Mouse (Mus musculus): ENCODE data around the gene Ggps1.

Ggps1 gene

GRCm38 (mm10) chr13:14063013-14063941 is at the start of gene Ggps1, which contains the start of gene Arid4b:
Gene Ggps1, minus strand, starts transcription at chr13:14063488.
Gene Arid4b, plus strand, starts transcription at chr13:14063232.
- peak; percentile 94 for DNase-seq (ENCODE audit: low spot score)

GRCm38 (mm10) chr13:14111146-14111545 is 47.9 kb upstream of the Ggps1 start:
- DNase-seq (ENCODE audit: low spot score), result no peak

GRCm38 (mm10) chr13:14110154-14110873 is 47.0 kb upstream of the Ggps1 start:
- DNase-seq (ENCODE audit: low spot score), result no peak

- no peak for DNase-seq (ENCODE audit: low spot score)
These were observed 39.7 kb upstream of the Ggps1 start for GRCm38 (mm10) chr13:14103026-14103425.

GRCm38 (mm10) chr13:14088669-14089068 is 25.4 kb upstream of the Ggps1 start:
- no peak for DNase-seq (ENCODE audit: low spot score)

GRCm38 (mm10) chr13:14075326-14075725 is 12.0 kb upstream of the Ggps1 start:
- DNase-seq (ENCODE audit: low spot score), result no peak

GRCm38 (mm10) chr13:14074371-14074770 is 11.1 kb upstream of the Ggps1 start:
- no peak for DNase-seq (ENCODE audit: low spot score)

- DNase-seq (ENCODE audit: low spot score), result no peak
These were observed 6.0 kb upstream of the Ggps1 start for GRCm38 (mm10) chr13:14069291-14069690.

GRCm38 (mm10) chr13:14068035-14068434 is 4.7 kb upstream of the Ggps1 start:
- DNase-seq (ENCODE audit: low spot score), result no peak

- DNase-seq (ENCODE audit: low spot score), result no peak
These were observed 2.4 kb upstream of the Ggps1 start for GRCm38 (mm10) chr13:14065701-14066100.

- no peak for DNase-seq (ENCODE audit: low spot score)
These were observed 1.7 kb upstream of the Ggps1 start for GRCm38 (mm10) chr13:14065028-14065380.

GRCm38 (mm10) chr13:14064341-14065027 is 1.2 kb upstream of the Ggps1 start:
- DNase-seq (ENCODE audit: low spot score), result peak; percentile 64

GRCm38 (mm10) chr13:14063942-14064271 is 619 bp upstream of the Ggps1 start:
- no peak for DNase-seq (ENCODE audit: low spot score)

- no peak for DNase-seq (ENCODE audit: low spot score)
These were observed 877 bp downstream of the Ggps1 start for GRCm38 (mm10) chr13:14062209-14063012.

GRCm38 (mm10) chr13:14059582-14059981 is 3.7 kb downstream of the Ggps1 start:
- no peak for DNase-seq (ENCODE audit: low spot score)

GRCm38 (mm10) chr13:14056801-14057200 is 6.5 kb downstream of the Ggps1 start:
- DNase-seq (ENCODE audit: low spot score), result no peak

GRCm38 (mm10) chr13:14049878-14050277 is 13.4 kb downstream of the Ggps1 start:
- no peak for DNase-seq (ENCODE audit: low spot score)

GRCm38 (mm10) chr13:14044521-14044920 is 18.8 kb downstream of the Ggps1 start:
- no peak for DNase-seq (ENCODE audit: low spot score)

GRCm38 (mm10) chr13:14043851-14044250 is 19.4 kb downstream of the Ggps1 start:
- peak; percentile 44 for DNase-seq (ENCODE audit: low spot score)

GRCm38 (mm10) chr13:14040186-14040585 is 23.1 kb downstream of the Ggps1 start:
- no peak for DNase-seq (ENCODE audit: low spot score)

GRCm38 (mm10) chr13:14039292-14039965 is 23.9 kb downstream of the Ggps1 start, which contains the start of gene Tbce:
Gene Tbce, minus strand, starts transcription at chr13:14039638.
- peak; percentile 93 for DNase-seq (ENCODE audit: low spot score)

Data from testis, postnatal 10 days (tissue).